Mouse (Mus musculus) bone marrow macrophage, adult 2 months (primary cell): Measurements from ENCODE around the gene Stk32c.

Source experiments
- CTCF ChIP-seq: IDR thresholded peaks from 2 replicates; pipeline ENCODE4 v1.5.1; 2012; ENCODE audit warnings: low read depth, mild to moderate bottlenecking, low read length, moderate library complexity
- POLR2A ChIP-seq: IDR thresholded peaks from 2 replicates; pipeline ENCODE4 v1.6.1; 2012; ENCODE audit warnings: mild to moderate bottlenecking, low read depth, low read length, borderline replicate concordance

- TF ChIP-seq POLR2A (no peak), CTCF (no peak)
Observed at GRCm38 (mm10) chr7:139251881-139252301, 38.8 kb upstream of the Stk32c start.
